25 mouse cellular contexts compared by ENCODE assay signal in the genomic region with DNA sequence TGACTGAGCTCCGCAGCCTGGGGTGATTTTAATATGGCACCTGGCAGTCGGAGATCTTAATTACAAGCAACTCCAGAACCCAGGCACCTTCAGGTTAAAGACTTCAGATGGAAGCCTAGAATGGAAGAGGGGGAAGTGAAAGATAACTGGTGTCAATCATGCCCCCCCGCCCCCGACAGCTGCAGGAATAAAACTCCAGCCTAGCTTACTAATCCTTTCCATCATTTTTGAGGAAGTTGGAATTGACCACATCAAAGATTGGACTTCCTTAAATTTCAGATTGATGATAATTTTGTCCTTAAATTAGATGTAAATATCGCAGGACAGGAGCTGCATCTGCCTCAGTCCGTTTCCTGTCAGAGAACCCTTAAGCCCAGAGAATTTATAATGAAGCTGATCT. TPM values are rescaled to one million over a fixed set of nuclear protein-coding genes. Genes with fewer than 3 reads are reported as not detected.
"Had no signal": no experiment of that assay in that cellular context is flagged by ENCODE, and none has a peak within 500 bp of the region (broad histone marks: within the 10 kb centered on the region; RNA-seq: fewer than 3 reads in every experiment).

No protein-coding gene starts in this region.

- H3K36me3 ChIP-seq: heart, embryonic 10.5 days; heart, embryonic 12.5 days; hindbrain, embryonic 13.5 days; hindbrain, embryonic 15.5 days; limb, embryonic 10.5 days; limb, embryonic 12.5 days; liver, embryonic 12.5 days had no signal

- ATAC-seq: hindbrain, postnatal 0 days; intestine, embryonic 16.5 days; liver, embryonic 12.5 days had no signal

- H3K9me3 ChIP-seq: heart, embryonic 10.5 days; heart, embryonic 12.5 days; hindbrain, embryonic 13.5 days; hindbrain, embryonic 15.5 days; limb, embryonic 10.5 days; limb, embryonic 12.5 days; liver, embryonic 12.5 days had no signal

- DNase-seq: gastrocnemius, adult 2 months; gastrocnemius, postnatal 10 days; gastrocnemius, postnatal 36 days; heart, adult 18-20 months; heart, postnatal 10 days; heart, postnatal 36 days; kidney, adult 11 months; kidney, adult 2 months; kidney, postnatal 10 days; kidney, postnatal 25 days; kidney, postnatal 4 days; liver had no signal

- H3K4me1 ChIP-seq: heart, embryonic 10.5 days; heart, embryonic 12.5 days; hindbrain, embryonic 13.5 days; hindbrain, embryonic 15.5 days; limb, embryonic 10.5 days; limb, embryonic 12.5 days; liver, embryonic 12.5 days had no signal

- H3K4me2 ChIP-seq: heart, embryonic 12.5 days; hindbrain, embryonic 13.5 days; hindbrain, embryonic 15.5 days; limb, embryonic 12.5 days; liver, embryonic 12.5 days had no signal

- H3K9ac ChIP-seq: heart, embryonic 12.5 days; hindbrain, embryonic 13.5 days; hindbrain, embryonic 15.5 days; limb, embryonic 12.5 days; liver, embryonic 12.5 days; liver, embryonic 14.5 days had no signal

- H3K27ac ChIP-seq: gastrocnemius, adult 2 months; heart, embryonic 10.5 days; hindbrain, embryonic 13.5 days; hindbrain, embryonic 15.5 days; hindbrain, postnatal 0 days; layer of hippocampus, adult 2 months; left cerebral cortex, adult 2 months; limb, embryonic 10.5 days; limb, embryonic 12.5 days; liver, embryonic 12.5 days; liver, embryonic 14.5 days had no signal

- H3K4me3 ChIP-seq: gastrocnemius, adult 2 months; heart, embryonic 10.5 days; heart, embryonic 12.5 days; hindbrain, embryonic 13.5 days; hindbrain, embryonic 15.5 days; layer of hippocampus, adult 2 months; left cerebral cortex, adult 2 months; limb, embryonic 10.5 days; limb, embryonic 12.5 days; liver, embryonic 12.5 days had no signal

- H3K27me3 ChIP-seq: heart, embryonic 12.5 days; hindbrain, embryonic 15.5 days; liver, embryonic 12.5 days had no signal

RNA-seq across cellular contexts. Expression of a gene that starts 8.4 kb away (rescaled TPM):
- total RNA-seq: hematopoietic stem cell, adult 5-6 weeks had no signal
- polyA plus RNA-seq: limb, embryonic 10.5 days; limb, embryonic 12.5 days; liver, embryonic 12.5 days; liver, embryonic 14.5 days had no signal
